Mouse (Mus musculus) liver, embryonic 14.5 days (tissue): ENCODE measurements at regions not wholly inside any gene's neighbourhood (a gene's known extent, or its start where the extent isn't known, plus 50 kb on each side); places are given as distances from the start of the nearest gene placed in this dataset.

Experiments used
- CTCF ChIP-seq: IDR thresholded peaks from 2 replicates; pipeline ENCODE4 v1.5.1; 2016; ENCODE audit warnings: antibody characterized with exemption, low read depth, control low read depth
- EP300 ChIP-seq: IDR thresholded peaks from 2 replicates; pipeline ENCODE4 v1.6.1; 2016; ENCODE audit warnings: antibody characterized with exemption, low read depth

DNA sequence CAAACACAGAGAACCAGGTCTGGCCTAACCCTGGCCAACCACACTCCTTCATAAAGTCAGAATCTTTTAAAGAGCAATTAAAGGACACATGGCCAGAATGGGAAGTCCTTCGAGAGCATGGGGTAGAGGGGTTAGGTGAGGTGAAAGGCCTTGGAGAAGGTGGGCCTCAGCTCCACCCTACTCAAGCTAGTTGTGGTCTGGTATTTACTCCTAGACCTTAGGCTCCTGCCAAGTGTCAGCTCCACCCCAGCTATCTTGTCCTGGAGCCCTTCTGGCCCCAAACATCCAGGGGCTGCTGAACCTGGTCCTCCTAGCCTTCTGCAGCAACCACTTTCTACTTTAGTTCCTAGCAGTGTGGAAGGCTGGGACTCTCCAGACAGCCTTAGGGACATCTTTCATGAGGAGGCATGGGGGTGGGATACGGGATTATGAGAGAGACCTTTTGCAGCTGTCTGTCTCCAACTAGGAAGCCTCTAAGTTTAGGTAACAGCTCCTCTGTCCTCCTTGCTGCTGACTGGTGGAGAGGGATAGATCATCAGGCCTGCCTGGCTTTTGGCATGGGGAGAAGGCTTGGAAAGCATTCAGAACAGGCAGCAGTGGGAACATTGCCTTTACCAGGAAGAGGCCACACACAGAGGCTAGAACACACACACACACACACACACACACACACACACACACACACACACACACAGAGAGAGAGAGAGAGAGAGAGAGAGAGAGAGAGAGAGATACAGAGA, 90.0 kb upstream of the Ercc6l2 start:
- TF ChIP-seq CTCF (no peak), EP300 (no peak)
